Mouse (Mus musculus) ES-E14 (cell line): ENCODE results near the gene Tspan32. TPM values are rescaled to one million over a fixed set of nuclear protein-coding genes. Genes with fewer than 3 reads are reported as not detected.

ENCODE experiments used
- DNase-seq: peaks from one replicate; pipeline ENCODE4 v3.0.0-alpha.2; 2013; ENCODE audit warnings: low read depth, low spot score
- H3K27ac ChIP-seq: 2 replicates; pipeline ENCODE4 v1.5.1; 2012; ENCODE audit warnings: low read depth, mild to moderate bottlenecking, low read length, moderate library complexity, mixed read lengths; ENCODE audit not compliant: poor library complexity, insufficient read depth, severe bottlenecking
- H3K36me3 ChIP-seq: 2 replicates; pipeline ENCODE4 v1.6.1; 2012; ENCODE audit warnings: mild to moderate bottlenecking, low read length, moderate library complexity, mixed read lengths; ENCODE audit not compliant: control insufficient read depth, poor library complexity, insufficient read depth, severe bottlenecking
- H3K4me1 ChIP-seq, 2 experiments: fragments of 150-350 bp in 1 of 2; sonication (generic) in 1 of 2; 2 replicates each; pipeline ENCODE4 v1.6.1; 2012; ENCODE audit warnings: low read length in 2 of 2, mild to moderate bottlenecking in 1 of 2, mixed read lengths in 1 of 2; ENCODE audit not compliant: control insufficient read depth in 2 of 2, insufficient read depth in 2 of 2, poor library complexity in 1 of 2
- H3K4me3 ChIP-seq, 2 experiments: fragments of 150-350 bp in 1 of 2; sonication (generic) in 1 of 2; 2 replicates each; pipeline ENCODE4 v1.5.1; 2012; ENCODE audit warnings: low read length in 2 of 2, low read depth in 1 of 2, mild to moderate bottlenecking in 1 of 2, mixed read lengths in 1 of 2; ENCODE audit not compliant: insufficient read depth in 1 of 2, poor library complexity in 1 of 2, severe bottlenecking in 1 of 2
- H3K9ac ChIP-seq: 2 replicates; pipeline ENCODE4 v1.6.1; 2012; ENCODE audit warnings: low read depth, mild to moderate bottlenecking, low read length, mixed read lengths; ENCODE audit not compliant: poor library complexity, insufficient read depth, severe bottlenecking
- H3K9me3 ChIP-seq: fragments of 150-350 bp; sonication (generic); 2 replicates; pipeline ENCODE4 v1.6.1; 2012; ENCODE audit warnings: low read depth, mild to moderate bottlenecking, low read length; ENCODE audit not compliant: control insufficient read depth, insufficient read depth
- CHD2 ChIP-seq: IDR thresholded peaks from 2 replicates; pipeline ENCODE4 v1.6.1; 2014; ENCODE audit warnings: mild to moderate bottlenecking, low read depth, low read length, inconsistent platforms
- HCFC1 ChIP-seq: IDR thresholded peaks from 2 replicates; pipeline ENCODE4 v1.6.1; 2012; ENCODE audit warnings: low read length, inconsistent platforms, borderline replicate concordance; ENCODE audit not compliant: insufficient read depth
- MAFK ChIP-seq: IDR thresholded peaks from 2 replicates; pipeline ENCODE4 v1.6.1; 2014; ENCODE audit warnings: mild to moderate bottlenecking, low read depth, low read length, inconsistent platforms; ENCODE audit not compliant: insufficient read depth
- ZC3H11A ChIP-seq: IDR thresholded peaks from 2 replicates; pipeline ENCODE4 v1.6.1; 2012; ENCODE audit warnings: low read depth, mild to moderate bottlenecking, inconsistent platforms, low read length, borderline replicate concordance
- ZNF384 ChIP-seq: IDR thresholded peaks from 2 replicates; pipeline ENCODE4 v1.6.1; 2012; ENCODE audit warnings: low read depth, low read length, inconsistent platforms
- in situ Hi-C, 2 experiments: fragments of 600-800 bp; cut with MboI; formaldehyde crosslinking; loops; one replicate each; pipeline ENCODE4 v1.15.1; 2025; ENCODE audit warnings: low sequenced_read_pairs in 2 of 2, inconsistent platforms in 1 of 2; ENCODE audit not compliant: unreplicated experiment in 2 of 2
- total RNA-seq: library from RNA; depleted of rRNA; stranded (reverse); fragments of 300-350 nt; gene quantifications from 2 replicates; pipeline ENCODE4 v1.2.3, GENCODE M21; 2012

The Tspan32 gene
- total RNA-seq, 1 experiment = 4.3 TPM

DNA sequence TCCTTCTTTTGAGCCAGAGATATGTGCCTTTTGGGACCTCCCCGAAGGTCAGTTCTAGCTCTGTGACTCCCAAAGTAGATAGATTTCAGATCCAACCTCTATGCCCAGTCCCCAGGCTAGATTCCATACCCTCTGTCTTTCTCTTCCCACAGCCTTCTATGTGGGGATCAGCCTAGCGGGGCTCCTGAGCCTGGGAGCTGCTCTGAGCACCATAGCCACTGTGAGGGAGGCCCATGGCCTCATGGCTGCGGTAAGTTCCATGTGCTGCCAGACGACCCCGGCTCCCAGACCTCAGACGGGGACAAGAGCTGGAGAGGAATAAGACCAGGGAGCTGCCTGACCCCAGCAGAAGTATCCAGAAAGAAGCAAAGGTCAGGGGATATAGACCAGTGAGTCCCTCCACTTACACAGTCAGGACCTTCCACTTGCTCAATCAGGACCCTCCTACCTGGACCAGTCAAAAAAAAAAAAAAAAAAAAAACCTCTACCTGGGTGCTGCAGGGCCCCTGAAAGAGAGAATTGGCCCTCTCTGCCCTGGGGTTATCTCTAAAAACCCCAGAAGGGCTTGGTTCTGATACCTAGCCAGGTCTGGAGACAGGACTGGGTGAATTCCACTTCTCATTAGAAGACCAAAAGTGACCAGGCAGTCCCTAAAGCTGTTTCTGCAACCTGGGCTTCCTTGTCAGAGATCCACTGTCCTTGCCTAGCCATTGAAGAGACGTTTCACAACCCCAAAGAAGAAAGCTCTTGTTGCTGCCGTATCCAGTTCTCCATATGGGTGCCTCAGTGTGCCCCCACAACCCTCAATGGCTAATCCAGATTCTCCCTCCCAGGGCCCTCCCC is 2.1 kb downstream of the Tspan32 start:
- in situ Hi-C loops = no loop called here
- peak overlapping the region; percentile 15; the same call in 1 of the 2 replicates for H3K27ac ChIP-seq
- H3K9ac ChIP-seq = peak overlapping the region; percentile 85
- no peaks in the 10 kb centered on the region for H3K36me3 ChIP-seq
- H3K4me3 ChIP-seq = peak overlapping the region; percentile 43 to 66
- TF ChIP-seq MAFK = no peak
- TF ChIP-seq ZNF384 = peak; percentile 63
- DNase-seq = no peak
- H3K9me3 ChIP-seq = no peaks in the 10 kb centered on the region
- peaks cover 9 to 40% of the 10 kb centered on the region in 2 experiments for H3K4me1 ChIP-seq

DNA sequence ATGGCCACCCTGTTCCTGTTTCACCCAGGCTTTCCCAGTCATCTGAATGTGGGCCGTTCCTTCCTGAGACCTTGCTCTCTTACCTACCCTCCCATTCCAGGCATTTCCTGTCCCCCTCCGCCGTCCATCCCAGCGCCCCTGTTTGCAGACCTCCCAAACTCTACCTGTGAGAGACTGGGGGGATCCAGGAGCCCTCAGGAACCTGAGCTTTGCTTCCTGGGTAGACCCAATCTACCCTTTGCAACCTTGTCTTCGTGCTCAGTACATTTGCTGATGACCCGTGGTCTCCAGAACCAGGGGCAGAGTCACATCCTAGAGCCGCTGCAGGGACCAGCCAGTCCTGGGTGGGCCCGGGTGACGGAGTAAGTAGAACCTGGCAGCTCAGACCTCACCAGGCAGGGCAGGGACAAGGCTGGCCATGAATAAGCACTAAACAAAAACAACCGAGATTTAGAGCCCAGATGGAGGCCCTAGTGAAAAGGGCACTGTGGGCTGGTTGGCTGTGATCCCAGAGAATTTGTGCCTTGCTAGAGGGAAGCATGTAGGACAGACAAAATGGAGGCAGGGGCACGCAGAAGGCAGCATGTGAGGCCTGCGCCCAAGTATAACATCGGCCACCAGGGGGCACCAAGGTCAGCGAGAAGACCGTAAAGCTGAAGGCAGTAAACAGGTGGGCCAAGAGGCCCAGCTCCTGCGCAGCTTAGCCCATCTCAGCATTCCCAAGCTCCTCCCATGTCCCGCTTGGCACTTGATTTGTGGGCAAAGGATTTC is 2.9 kb downstream of the Tspan32 start:
- Histone ChIP-seq H3K4me1 (peaks cover 9 to 46% of the 10 kb centered on the region in 2 experiments), H3K9me3 (no peaks in the 10 kb centered on the region), H3K4me3 (peak overlapping the region; percentile 43 to 66), H3K9ac (peak overlapping the region; percentile 85), H3K36me3 (no peaks in the 10 kb centered on the region), H3K27ac (peak overlapping the region; percentile 78)
- in situ Hi-C loops = no loop called here
- peak; percentile 95 for DNase-seq
- TF ChIP-seq HCFC1 (no peak), ZC3H11A (no peak), CHD2 (no peak), MAFK (no peak), ZNF384 (no peak)

DNA sequence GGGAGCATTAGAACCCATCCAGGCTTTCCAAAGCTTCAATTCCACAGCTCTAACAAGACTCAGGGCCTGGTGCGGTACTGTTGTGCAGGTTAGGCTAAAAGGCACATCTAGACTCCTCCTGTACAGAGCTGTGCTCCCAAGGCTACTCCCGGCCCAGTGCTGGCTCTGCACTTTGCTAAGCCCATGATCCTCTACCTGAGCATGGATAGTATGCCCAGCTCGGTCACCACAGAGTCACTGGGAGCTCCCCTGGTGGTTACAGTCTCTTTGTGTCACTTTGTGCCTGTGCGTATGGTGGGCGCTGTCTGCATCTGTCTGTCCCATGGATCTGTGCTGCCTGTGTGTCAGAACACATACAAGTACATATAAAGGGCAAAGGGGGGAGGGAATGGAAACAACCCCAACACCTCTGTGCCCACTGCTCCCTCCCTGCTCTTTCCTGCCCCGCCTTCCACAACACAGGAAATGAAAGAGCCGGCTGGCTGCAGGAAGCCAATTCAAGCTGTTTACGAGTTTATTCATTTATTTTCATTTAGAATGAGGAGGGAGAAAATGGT is 3.6 kb downstream of the Tspan32 start:
- H3K9me3 ChIP-seq = no peaks in the 10 kb centered on the region
- H3K4me1 ChIP-seq = peaks cover 9 to 46% of the 10 kb centered on the region in 2 experiments
- H3K27ac ChIP-seq = peak overlapping the region; percentile 57; the same call in 1 of the 2 replicates
- no peak for DNase-seq
- in situ Hi-C loops = no loop called here
- peak overlapping the region; percentile 18 to 40; a peak in 3 of 4 replicates for H3K4me3 ChIP-seq
- H3K9ac ChIP-seq = peak overlapping the region; percentile 65
- H3K36me3 ChIP-seq = no peaks in the 10 kb centered on the region
- TF ChIP-seq MAFK (no peak), HCFC1 (no peak), ZNF384 (no peak), ZC3H11A (no peak), CHD2 (no peak)

DNA sequence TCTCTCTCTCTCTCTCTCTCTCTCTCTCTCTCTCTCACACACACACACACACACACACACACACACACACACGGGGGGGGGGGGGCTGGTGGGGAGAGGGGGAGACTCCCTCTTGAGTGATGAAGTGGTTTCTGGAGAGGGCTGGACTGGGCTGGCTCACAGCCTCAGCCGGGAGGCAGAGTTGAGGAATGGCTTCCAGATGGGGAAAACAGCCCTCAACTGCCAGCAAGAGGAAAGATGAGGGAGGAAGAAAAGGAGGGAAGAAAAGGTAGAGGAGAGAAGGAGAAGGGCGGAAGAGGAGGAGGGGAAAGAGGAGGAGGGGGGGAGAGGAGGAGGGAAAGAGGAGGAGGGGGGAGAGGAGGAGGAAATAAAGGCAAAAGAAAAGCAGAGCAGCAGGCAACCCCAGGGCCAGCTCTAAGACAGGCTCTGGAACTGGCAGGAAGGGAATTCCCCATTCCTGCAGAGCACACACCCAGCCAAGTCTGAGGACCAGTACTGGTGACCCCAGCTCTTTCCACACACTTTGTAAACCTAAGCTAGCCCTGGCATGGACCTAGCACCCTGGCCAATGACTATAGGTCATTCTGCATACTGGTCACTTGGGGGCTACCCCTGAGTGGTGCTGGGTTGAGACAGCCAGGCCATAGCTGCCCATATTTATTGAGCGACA is 4.3 kb downstream of the Tspan32 start:
- Histone ChIP-seq H3K27ac (peak overlapping the region; percentile 57; the same call in 1 of the 2 replicates), H3K9ac (peak overlapping the region; percentile 18; the same call in 1 of the 2 replicates), H3K36me3 (no peaks in the 10 kb centered on the region), H3K9me3 (no peaks in the 10 kb centered on the region), H3K4me1 (peaks cover 10 to 52% of the 10 kb centered on the region in 2 experiments), H3K4me3 (peak overlapping the region in 1 of 2 experiments; percentile 40; a peak in 1 of 4 replicates)
- in situ Hi-C loops = no loop called here
- no peak for TF ChIP-seq MAFK
- no peak for TF ChIP-seq HCFC1
- TF ChIP-seq ZNF384 = no peak
- no peak for TF ChIP-seq ZC3H11A
- TF ChIP-seq CHD2 = no peak
- DNase-seq = no peak
